Mouse (Mus musculus) heart, postnatal 0 days (tissue): ENCODE data around the gene Eef2kmt. TPM values are rescaled to one million over a fixed set of nuclear protein-coding genes. Genes with fewer than 3 reads are reported as not detected.

Experiments
- ATAC-seq: fragments of 200-750 bp; cut with Nextera tagmentation; 2 replicates; pipeline ENCODE4 v1.8.0; 2017; ENCODE audit warnings: low read depth, moderate number of reproducible peaks, moderate library complexity; ENCODE audit not compliant: insufficient read depth
- DNase-seq: peaks from one replicate; pipeline ENCODE4 v3.0.0-alpha.2; 2016; ENCODE audit warnings: low spot score
- H3K27ac ChIP-seq: fragments of 300-500 bp; sonication (generic); 2 replicates; pipeline ENCODE4 v1.5.1; 2014; ENCODE audit warnings: low read depth, mild to moderate bottlenecking
- H3K27me3 ChIP-seq: fragments of 300-500 bp; sonication (generic); 2 replicates; pipeline ENCODE4 v1.6.1; 2014; ENCODE audit warnings: low read length, mixed read lengths; ENCODE audit not compliant: control insufficient read depth, insufficient read depth
- H3K36me3 ChIP-seq: fragments of 300-500 bp; sonication (generic); replicated peaks from 2 replicates; pipeline ENCODE4 v1.6.1; 2014; ENCODE audit warnings: low read length, mixed read lengths; ENCODE audit not compliant: control insufficient read depth, insufficient read depth
- H3K4me1 ChIP-seq: fragments of 300-500 bp; sonication (generic); 2 replicates; pipeline ENCODE4 v1.6.1; 2014; ENCODE audit warnings: antibody characterized with exemption; ENCODE audit not compliant: control insufficient read depth, insufficient read depth
- H3K4me2 ChIP-seq: fragments of 300-500 bp; sonication (generic); 2 replicates; pipeline ENCODE4 v1.6.1; 2014; ENCODE audit warnings: low read depth, mild to moderate bottlenecking, low read length, moderate library complexity
- H3K4me3 ChIP-seq: fragments of 300-500 bp; sonication (generic); 2 replicates; pipeline ENCODE4 v1.5.1; 2014; ENCODE audit warnings: low read depth, low read length
- H3K9ac ChIP-seq: fragments of 300-500 bp; sonication (generic); replicated peaks from 2 replicates; pipeline ENCODE4 v1.6.1; 2014; ENCODE audit warnings: low read depth, low read length, mixed read lengths
- H3K9me3 ChIP-seq: fragments of 300-500 bp; sonication (generic); replicated peaks from 2 replicates; pipeline ENCODE4 v1.6.1; 2016; ENCODE audit warnings: low read length; ENCODE audit not compliant: control insufficient read depth
- CTCF ChIP-seq: IDR thresholded peaks from 2 replicates; pipeline ENCODE4 v1.5.1; 2016; ENCODE audit warnings: antibody characterized with exemption, control low read depth, low read depth
- EP300 ChIP-seq: IDR thresholded peaks from 2 replicates; pipeline ENCODE4 v1.6.1; 2016; ENCODE audit warnings: antibody characterized with exemption, low read depth
- whole genome bisulfite sequencing: fragments of 180-500 bp; shearing (Covaris S2); extraction: QIAGEN DNeasy Blood & Tissue Kit; methylation state at CpG from one replicate; pipeline ENCODE4 v1.1.7; 2014; 5-methylcytosine and 5-hydroxymethylcytosine counted together
- polyA plus RNA-seq: library from polyadenylated mRNA; unstranded; fragments of >200 nt; fragmentation: Nextera tagmentation; extraction: Ambion mirVana; gene quantifications from 2 replicates; pipeline ENCODE4 v1.2.1, GENCODE M21; 2015
- total RNA-seq: library from RNA; depleted of rRNA; stranded (reverse); fragments of >200 nt; gene quantifications from 2 replicates; pipeline ENCODE4 v1.2.3, GENCODE M21; 2014; ENCODE audit warnings: low replicate concordance

Eef2kmt gene
- total and polyA plus RNA-seq, 2 experiments from 2014 or later, result 23.3 to 26.4 TPM

GRCm38 (mm10) chr16:5222140-5222539, 33.6 kb downstream of the Eef2kmt start, which contains the start of gene AU021092:
Gene AU021092, minus strand, starts transcription at chr16:5222299.
- no peak for TF ChIP-seq EP300
- Histone ChIP-seq H3K4me2 (0 out of 2 replicates have a peak within 1 kb of the TSS, but pooled peaks have one; percentile 25), H3K4me1 (0 out of 2 replicates have a peak, but pooled peaks cover 4% of the 10 kb centered on the region), H3K27me3 (no peaks in the 10 kb centered on the region), H3K9ac (no peak within 1 kb of the TSS), H3K4me3 (no peak within 1 kb of the TSS), H3K27ac (no peak within 1 kb of the TSS), H3K9me3 (no peaks in the 10 kb centered on the region), H3K36me3 (no peaks in the 10 kb centered on the region)
- DNase-seq (no peak), ATAC-seq (no peak)
- 62% methylated on average over 6 of the region's 6 CpGs for WGBS

- 46% methylated on average over 4 of the region's 4 CpGs for WGBS
- no peaks in the 10 kb centered on the region for H3K27me3 ChIP-seq
- no peak for TF ChIP-seq CTCF
- no peak for TF ChIP-seq EP300
- no peak overlapping the region for H3K27ac ChIP-seq
- no peak overlapping the region for H3K9ac ChIP-seq
- no peak for DNase-seq
- no peaks in the 10 kb centered on the region for H3K36me3 ChIP-seq
- no peak overlapping the region for H3K4me2 ChIP-seq
- no peak for ATAC-seq
- 0 out of 2 replicates have a peak, but pooled peaks cover 4% of the 10 kb centered on the region for H3K4me1 ChIP-seq
- no peaks in the 10 kb centered on the region for H3K9me3 ChIP-seq
- no peak overlapping the region for H3K4me3 ChIP-seq
Observed at GRCm38 (mm10) chr16:5221403-5221802, 34.4 kb downstream of the Eef2kmt start.

GRCm38 (mm10) chr16:5217341-5218133, 38.2 kb downstream of the Eef2kmt start:
- Histone ChIP-seq H3K27me3 (no peaks in the 10 kb centered on the region), H3K9ac (no peak overlapping the region), H3K27ac (no peak overlapping the region), H3K4me2 (no peak overlapping the region), H3K4me1 (0 out of 2 replicates have a peak, but pooled peaks cover 4% of the 10 kb centered on the region), H3K9me3 (no peaks in the 10 kb centered on the region), H3K36me3 (no peaks in the 10 kb centered on the region), H3K4me3 (no peak overlapping the region)
- WGBS, result 73% methylated on average over 5 of the region's 5 CpGs
- DNase-seq, result no peak
- ATAC-seq, result no peak
- TF ChIP-seq CTCF (no peak), EP300 (no peak)

- no peak for TF ChIP-seq EP300
- TF ChIP-seq CTCF, result no peak
- WGBS, result 51% methylated on average over 6 of the region's 6 CpGs
- Histone ChIP-seq H3K9ac (no peak overlapping the region), H3K36me3 (no peaks in the 10 kb centered on the region), H3K27me3 (no peaks in the 10 kb centered on the region), H3K4me2 (no peak overlapping the region), H3K4me3 (no peak overlapping the region), H3K4me1 (0 out of 2 replicates have a peak, but pooled peaks cover 4% of the 10 kb centered on the region), H3K9me3 (no peaks in the 10 kb centered on the region), H3K27ac (no peak overlapping the region)
- ATAC-seq (no peak), DNase-seq (no peak)
Observed at GRCm38 (mm10) chr16:5216686-5217085, 39.1 kb downstream of the Eef2kmt start.

GRCm38 (mm10) chr16:5214126-5214525, 41.7 kb downstream of the Eef2kmt start:
- TF ChIP-seq EP300 (no peak), CTCF (no peak)
- Histone ChIP-seq H3K4me1 (0 out of 2 replicates have a peak, but pooled peaks cover 4% of the 10 kb centered on the region), H3K27ac (no peak overlapping the region), H3K4me2 (no peak overlapping the region), H3K9ac (no peak overlapping the region), H3K9me3 (no peaks in the 10 kb centered on the region), H3K36me3 (no peaks in the 10 kb centered on the region), H3K4me3 (no peak overlapping the region), H3K27me3 (no peaks in the 10 kb centered on the region)
- no peak for ATAC-seq
- WGBS, result 66% methylated on average over 2 of the region's 2 CpGs
- no peak for DNase-seq

- Histone ChIP-seq H3K4me1 (0 out of 2 replicates have a peak, but pooled peaks cover under 1% of the 10 kb centered on the region), H3K4me2 (no peak overlapping the region), H3K36me3 (no peaks in the 10 kb centered on the region), H3K4me3 (no peak overlapping the region), H3K9me3 (no peaks in the 10 kb centered on the region), H3K9ac (no peak overlapping the region), H3K27ac (no peak overlapping the region), H3K27me3 (no peaks in the 10 kb centered on the region)
- TF ChIP-seq EP300, result no peak
- no peak for TF ChIP-seq CTCF
- ATAC-seq (no peak), DNase-seq (no peak)
- 75% methylated on average over 3 of the region's 3 CpGs for WGBS
Observed at GRCm38 (mm10) chr16:5212150-5212549, 43.6 kb downstream of the Eef2kmt start.
